Mouse (Mus musculus) hindbrain, postnatal 0 days (tissue): Measurements from ENCODE around the gene Tenm4. TPM values are rescaled to one million over a fixed set of nuclear protein-coding genes. Genes with fewer than 3 reads are reported as not detected.

Experiments
- ATAC-seq: fragments of 200-750 bp; cut with Nextera tagmentation; 2 replicates; pipeline ENCODE4 v1.8.0; 2017; ENCODE audit warnings: mild to moderate bottlenecking, moderate TSS enrichment, moderate library complexity
- DNase-seq: peaks from one replicate; pipeline ENCODE4 v3.0.0-alpha.2; 2015; ENCODE audit warnings: low spot score
- H3K27ac ChIP-seq: fragments of 300-500 bp; sonication (generic); 2 replicates; pipeline ENCODE4 v1.5.1; 2014; ENCODE audit warnings: mild to moderate bottlenecking
- H3K27me3 ChIP-seq: fragments of 300-500 bp; sonication (generic); 2 replicates; pipeline ENCODE4 v1.6.1; 2014; ENCODE audit warnings: low read length, mixed read lengths; ENCODE audit not compliant: insufficient read depth
- H3K36me3 ChIP-seq: fragments of 300-500 bp; sonication (generic); 2 replicates; pipeline ENCODE4 v1.6.1; 2014; ENCODE audit warnings: low read length, mixed read lengths; ENCODE audit not compliant: insufficient read depth
- H3K4me1 ChIP-seq: fragments of 300-500 bp; sonication (generic); 2 replicates; pipeline ENCODE4 v1.6.1; 2014; ENCODE audit warnings: antibody characterized with exemption, low read length, mixed read lengths; ENCODE audit not compliant: insufficient read depth
- H3K4me2 ChIP-seq: fragments of 300-500 bp; sonication (generic); 2 replicates; pipeline ENCODE4 v1.6.1; 2014; ENCODE audit warnings: low read depth, mild to moderate bottlenecking, low read length, moderate library complexity, mixed read lengths
- H3K4me3 ChIP-seq: fragments of 300-500 bp; sonication (generic); 2 replicates; pipeline ENCODE4 v1.5.1; 2014; ENCODE audit warnings: low read length
- H3K9ac ChIP-seq: fragments of 300-500 bp; sonication (generic); replicated peaks from 2 replicates; pipeline ENCODE4 v1.6.1; 2014; ENCODE audit warnings: mild to moderate bottlenecking, low read length, moderate library complexity, mixed read lengths
- H3K9me3 ChIP-seq: fragments of 300-500 bp; sonication (generic); 2 replicates; pipeline ENCODE4 v1.6.1; 2016; ENCODE audit warnings: low read length, mixed read lengths
- CTCF ChIP-seq: IDR thresholded peaks from 2 replicates; pipeline ENCODE4 v1.5.1; 2016; ENCODE audit warnings: antibody characterized with exemption, control low read depth, low read depth
- WGBS: fragments of 180-500 bp; shearing (Covaris S2); extraction: QIAGEN DNeasy Blood & Tissue Kit; methylation state at CpG from one replicate; pipeline ENCODE4 v1.1.7; 2014; 5-methylcytosine and 5-hydroxymethylcytosine counted together
- polyA plus RNA-seq: library from polyadenylated mRNA; unstranded; fragments of >200 nt; fragmentation: Nextera tagmentation; extraction: Ambion mirVana; gene quantifications from 2 replicates; pipeline ENCODE4 v1.2.1, GENCODE M21; 2015
- total RNA-seq: library from RNA; depleted of rRNA; stranded (reverse); fragments of >200 nt; gene quantifications from 2 replicates; pipeline ENCODE4 v1.2.3, GENCODE M21; 2014

The Tenm4 gene
- total and polyA plus RNA-seq, 2 experiments from 2014 or later: 24.1 to 49.7 TPM

- no peaks in the 10 kb centered on the region for H3K36me3 ChIP-seq
- ATAC-seq (no peak), DNase-seq (no peak)
- no peak for TF ChIP-seq CTCF
- H3K27me3 ChIP-seq: no peaks in the 10 kb centered on the region
- H3K9ac ChIP-seq: no peak overlapping the region
- WGBS: 78% methylated on average over 7 of the region's 7 CpGs
- H3K9me3 ChIP-seq: no peaks in the 10 kb centered on the region
- no peak overlapping the region for H3K27ac ChIP-seq
- H3K4me1 ChIP-seq: no peaks in the 10 kb centered on the region; the same call in 1 of the 2 replicates
- no peak overlapping the region for H3K4me3 ChIP-seq
- no peak overlapping the region for H3K4me2 ChIP-seq
These were observed 14.4 kb upstream of the Tenm4 start for GRCm38 (mm10) chr7:96156481-96157255.

GRCm38 (mm10) chr7:96164141-96164540, 6.9 kb upstream of the Tenm4 start:
- no peak for TF ChIP-seq CTCF
- no peak for DNase-seq
- Histone ChIP-seq H3K27ac (no peak overlapping the region), H3K9me3 (no peaks in the 10 kb centered on the region), H3K4me3 (no peak overlapping the region), H3K9ac (no peak overlapping the region), H3K4me1 (no peaks in the 10 kb centered on the region), H3K27me3 (no peaks in the 10 kb centered on the region), H3K4me2 (no peak overlapping the region), H3K36me3 (no peaks in the 10 kb centered on the region)
- ATAC-seq: no peak

DNA sequence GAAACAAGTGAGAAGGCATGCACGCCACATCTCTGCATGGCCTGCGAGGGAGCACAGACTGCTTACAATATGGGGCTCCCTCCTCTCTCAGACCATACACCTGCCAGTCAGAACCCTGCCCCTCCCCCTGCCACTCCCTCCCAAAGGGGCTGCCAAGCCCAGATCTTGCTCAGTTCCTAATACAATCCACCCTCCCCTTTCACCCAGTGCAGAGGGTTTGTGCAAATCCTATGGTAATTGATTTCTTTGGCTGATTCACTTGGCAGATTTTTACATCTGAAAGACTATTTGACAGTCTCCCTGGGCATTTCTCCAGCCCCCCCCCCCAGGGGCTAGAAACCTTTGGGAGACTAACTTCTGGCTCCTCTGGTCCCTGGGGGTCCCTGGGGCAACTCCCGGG, 2.1 kb upstream of the Tenm4 start:
- Histone ChIP-seq H3K36me3 (no peaks in the 10 kb centered on the region), H3K9ac (no peak overlapping the region), H3K27me3 (no peaks in the 10 kb centered on the region), H3K4me3 (no peak overlapping the region), H3K4me1 (no peaks in the 10 kb centered on the region), H3K4me2 (no peak overlapping the region), H3K27ac (no peak overlapping the region), H3K9me3 (no peaks in the 10 kb centered on the region)
- 25% methylated on average over 3 of the region's 3 CpGs for WGBS
- DNase-seq (peak; percentile 77), ATAC-seq (peak; percentile 92)
- no peak for TF ChIP-seq CTCF

DNA sequence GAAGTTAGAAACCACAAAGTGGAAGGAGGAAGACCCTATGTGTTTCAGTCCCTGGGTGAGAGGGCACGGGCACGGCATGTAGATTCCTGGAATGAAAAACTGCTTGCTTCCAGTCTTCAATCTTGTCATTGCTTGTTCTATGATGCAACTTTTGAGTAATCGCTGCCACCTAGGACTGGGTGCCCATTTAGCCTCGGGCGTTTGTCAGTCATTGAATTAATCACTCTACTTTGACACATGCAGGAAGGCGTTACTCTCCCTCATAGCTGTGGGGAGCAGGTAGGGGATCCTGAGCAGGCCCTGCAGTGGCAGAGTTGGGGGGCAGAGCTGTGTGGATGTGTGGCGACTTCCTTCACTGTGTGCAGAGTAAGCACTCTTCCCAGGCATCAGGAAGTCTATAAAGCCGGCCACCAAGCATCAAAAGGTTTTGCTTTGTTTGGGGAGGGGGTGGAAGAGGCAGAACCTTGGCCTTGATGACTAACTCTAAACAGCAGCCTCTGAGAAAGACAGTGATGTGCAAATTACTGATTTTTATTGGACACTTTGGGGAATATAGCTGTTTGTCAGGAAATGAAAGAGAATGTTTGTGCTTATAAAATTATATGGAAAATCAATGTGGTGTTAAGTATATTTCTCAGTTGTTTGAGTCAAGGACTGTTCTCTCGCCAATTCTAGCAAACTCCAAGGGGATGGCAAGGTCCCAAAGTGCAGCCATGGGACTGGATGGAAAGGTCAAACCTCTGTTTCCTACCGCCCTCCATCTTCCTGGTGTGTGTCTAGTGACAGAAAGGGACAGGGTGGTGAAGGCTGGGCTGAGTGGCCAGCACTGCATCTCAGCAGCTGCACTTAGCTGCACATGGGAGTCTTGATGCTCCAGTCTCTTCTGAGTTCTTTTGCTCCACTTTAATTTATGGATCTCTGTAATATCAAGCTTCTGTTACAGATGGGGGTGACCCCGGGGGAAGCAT, 834 bp downstream of the Tenm4 start:
- Histone ChIP-seq H3K27ac (no peak overlapping the region), H3K4me1 (no peaks in the 10 kb centered on the region), H3K4me3 (no peak overlapping the region), H3K9me3 (no peaks in the 10 kb centered on the region), H3K9ac (no peak overlapping the region), H3K4me2 (0 out of 2 replicates have a peak overlapping the region, but pooled peaks have one; percentile 30), H3K36me3 (no peaks in the 10 kb centered on the region), H3K27me3 (no peaks in the 10 kb centered on the region)
- ATAC-seq: no peak
- WGBS: 55% methylated on average over 11 of the region's 11 CpGs
- DNase-seq: no peak
- no peak for TF ChIP-seq CTCF

DNA sequence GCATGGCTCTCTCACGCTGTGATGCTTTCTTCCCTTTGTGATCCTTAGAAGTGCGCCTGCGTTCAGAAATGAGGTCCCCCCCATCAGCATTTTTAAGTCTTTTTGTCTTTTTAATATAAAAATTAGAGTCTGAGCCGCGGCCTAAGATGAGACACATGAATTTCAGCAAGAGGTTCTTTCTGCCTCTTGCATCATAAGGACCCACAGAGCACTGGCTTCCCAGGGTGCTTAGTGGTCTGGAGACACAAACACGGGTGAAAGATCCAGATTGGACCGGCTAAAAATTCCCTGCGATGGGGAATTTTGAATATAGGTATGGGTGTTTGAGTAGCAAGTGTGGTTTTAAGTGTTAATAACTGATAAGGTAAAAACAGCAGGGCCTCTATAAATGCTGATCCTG, 5.7 kb downstream of the Tenm4 start:
- DNase-seq (no peak), ATAC-seq (no peak)
- Histone ChIP-seq H3K27ac (no peak overlapping the region), H3K9ac (no peak overlapping the region), H3K4me1 (no peaks in the 10 kb centered on the region), H3K4me2 (no peak overlapping the region), H3K36me3 (no peaks in the 10 kb centered on the region), H3K4me3 (no peak overlapping the region), H3K9me3 (no peaks in the 10 kb centered on the region), H3K27me3 (no peaks in the 10 kb centered on the region)
- WGBS: 73% methylated on average over 8 of the region's 8 CpGs
- no peak for TF ChIP-seq CTCF

DNA sequence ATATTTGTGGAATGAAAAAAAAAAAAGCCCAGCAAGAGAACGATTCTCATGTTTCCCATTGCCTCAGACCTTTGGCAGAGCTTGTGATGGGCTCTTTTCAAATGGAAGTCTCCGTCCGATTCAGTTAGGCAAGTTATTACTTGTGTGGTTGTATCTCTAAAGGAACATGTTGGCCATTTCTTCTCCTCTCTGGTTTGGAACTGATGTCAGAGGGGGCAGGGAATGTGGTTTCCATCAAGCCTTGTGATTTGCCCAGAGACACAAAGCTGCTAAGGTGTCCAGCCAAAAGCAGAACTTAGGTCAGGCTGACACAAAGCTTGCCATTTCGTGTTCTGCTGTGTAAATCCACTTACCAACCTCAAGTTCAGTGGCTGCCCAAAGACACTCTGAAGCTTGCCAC, 10.7 kb downstream of the Tenm4 start:
- no peaks in the 10 kb centered on the region for H3K4me1 ChIP-seq

More for the DNA sequence above, 10.7 kb downstream of the Tenm4 start:
- H3K9me3 ChIP-seq: no peaks in the 10 kb centered on the region
- no peak overlapping the region for H3K4me3 ChIP-seq
- WGBS: 92% methylated on average over 4 of the region's 4 CpGs
- DNase-seq (no peak), ATAC-seq (no peak)
- no peak overlapping the region for H3K27ac ChIP-seq
- TF ChIP-seq CTCF: no peak
- H3K27me3 ChIP-seq: no peaks in the 10 kb centered on the region
- no peaks in the 10 kb centered on the region for H3K36me3 ChIP-seq
- H3K9ac ChIP-seq: no peak overlapping the region
- H3K4me2 ChIP-seq: no peak overlapping the region
